Mouse (Mus musculus) limb, embryonic 14.5 days (tissue): ENCODE results near the gene Atl1. TPM values are rescaled to one million over a fixed set of nuclear protein-coding genes. Genes with fewer than 3 reads are reported as not detected.

Experiments used
- ATAC-seq: fragments of 200-750 bp; cut with Nextera tagmentation; 2 replicates; pipeline ENCODE4 v1.8.0; 2017; ENCODE audit warnings: low read depth, moderate number of reproducible peaks, moderate TSS enrichment; ENCODE audit not compliant: low FRiP score
- DNase-seq: peaks from one replicate; pipeline ENCODE4 v3.0.0-alpha.2; 2015; ENCODE audit warnings: low spot score
- H3K27ac ChIP-seq: fragments of 300-500 bp; sonication (generic); replicated peaks from 2 replicates; pipeline ENCODE4 v1.5.1; 2014; ENCODE audit warnings: low read depth, mild to moderate bottlenecking, low read length, moderate library complexity, mixed read lengths
- H3K27me3 ChIP-seq: fragments of 300-500 bp; sonication (generic); 2 replicates; pipeline ENCODE4 v1.6.1; 2014; ENCODE audit warnings: low read length, mixed read lengths; ENCODE audit not compliant: control insufficient read depth, insufficient read depth
- H3K36me3 ChIP-seq: fragments of 300-500 bp; sonication (generic); 2 replicates; pipeline ENCODE4 v1.6.1; 2014; ENCODE audit warnings: mild to moderate bottlenecking, low read length, moderate library complexity, mixed read lengths; ENCODE audit not compliant: control insufficient read depth, insufficient read depth
- H3K4me1 ChIP-seq: fragments of 300-500 bp; sonication (generic); 2 replicates; pipeline ENCODE4 v1.6.1; 2014; ENCODE audit warnings: antibody characterized with exemption, low read length, mixed read lengths; ENCODE audit not compliant: control insufficient read depth, insufficient read depth
- H3K4me2 ChIP-seq: fragments of 300-500 bp; sonication (generic); replicated peaks from 2 replicates; pipeline ENCODE4 v1.6.1; 2014; ENCODE audit warnings: low read depth, mild to moderate bottlenecking, low read length, moderate library complexity; ENCODE audit not compliant: severe bottlenecking
- H3K4me3 ChIP-seq: fragments of 300-500 bp; sonication (generic); replicated peaks from 2 replicates; pipeline ENCODE4 v1.5.1; 2014; ENCODE audit warnings: low read length
- H3K9ac ChIP-seq: fragments of 300-500 bp; sonication (generic); 2 replicates; pipeline ENCODE4 v1.6.1; 2014; ENCODE audit warnings: mild to moderate bottlenecking, low read depth, low read length, moderate library complexity; ENCODE audit not compliant: severe bottlenecking
- H3K9me3 ChIP-seq: fragments of 300-500 bp; sonication (generic); 2 replicates; pipeline ENCODE4 v1.6.1; 2016; ENCODE audit warnings: low read length; ENCODE audit not compliant: control insufficient read depth
- POLR2A ChIP-seq: fragments of 200-500 bp; IDR thresholded peaks from 2 replicates; pipeline ENCODE4 v1.8.0; 2012; ENCODE audit warnings: inconsistent platforms, mild to moderate bottlenecking, moderate library complexity, borderline replicate concordance; ENCODE audit not compliant: insufficient read depth, insufficient read length; ENCODE audit errors: extremely low read depth
- WGBS: fragments of 180-500 bp; shearing (Covaris S2); extraction: QIAGEN DNeasy Blood & Tissue Kit; methylation state at CpG from one replicate; pipeline ENCODE4 v1.1.7; 2014; 5-methylcytosine and 5-hydroxymethylcytosine counted together
- polyA plus RNA-seq, 2 experiments: library from polyadenylated mRNA; depleted of rRNA in 1 of 2; stranded (reverse) in 1 of 2; unstranded in 1 of 2; fragments of >200 nt; fragmentation: Nextera tagmentation in 1 of 2; extraction: Ambion mirVana in 1 of 2; gene quantifications; 2 replicates each; pipeline versions ENCODE4 v1.2.1 to v1.2.3; 2012 to 2014

The Atl1 gene
- polyA plus RNA-seq, 2 experiments: 5.8 to 6.4 TPM

DNA sequence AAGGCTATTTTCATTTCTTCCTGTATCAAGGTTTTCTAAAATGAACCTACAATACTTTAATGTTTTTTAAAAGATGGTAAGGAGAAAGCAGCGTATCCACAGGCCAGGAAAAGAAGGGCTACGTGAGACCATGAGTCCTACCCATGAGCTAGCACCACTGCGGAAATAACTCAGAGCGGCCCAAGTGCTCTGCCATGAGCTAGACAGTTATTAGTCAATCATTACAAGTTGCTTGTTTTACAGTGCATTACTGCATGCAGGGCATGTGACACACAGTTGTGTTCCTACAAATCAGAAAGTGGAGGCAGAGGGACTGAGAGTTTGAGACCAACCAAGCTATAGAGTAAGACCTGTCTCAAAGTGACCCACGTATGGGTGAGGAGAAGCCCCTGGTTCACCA is 8.4 kb upstream of the Atl1 start:
- Histone ChIP-seq H3K9ac (no peak overlapping the region), H3K27ac (no peak overlapping the region)
- no peak for ATAC-seq

DNA sequence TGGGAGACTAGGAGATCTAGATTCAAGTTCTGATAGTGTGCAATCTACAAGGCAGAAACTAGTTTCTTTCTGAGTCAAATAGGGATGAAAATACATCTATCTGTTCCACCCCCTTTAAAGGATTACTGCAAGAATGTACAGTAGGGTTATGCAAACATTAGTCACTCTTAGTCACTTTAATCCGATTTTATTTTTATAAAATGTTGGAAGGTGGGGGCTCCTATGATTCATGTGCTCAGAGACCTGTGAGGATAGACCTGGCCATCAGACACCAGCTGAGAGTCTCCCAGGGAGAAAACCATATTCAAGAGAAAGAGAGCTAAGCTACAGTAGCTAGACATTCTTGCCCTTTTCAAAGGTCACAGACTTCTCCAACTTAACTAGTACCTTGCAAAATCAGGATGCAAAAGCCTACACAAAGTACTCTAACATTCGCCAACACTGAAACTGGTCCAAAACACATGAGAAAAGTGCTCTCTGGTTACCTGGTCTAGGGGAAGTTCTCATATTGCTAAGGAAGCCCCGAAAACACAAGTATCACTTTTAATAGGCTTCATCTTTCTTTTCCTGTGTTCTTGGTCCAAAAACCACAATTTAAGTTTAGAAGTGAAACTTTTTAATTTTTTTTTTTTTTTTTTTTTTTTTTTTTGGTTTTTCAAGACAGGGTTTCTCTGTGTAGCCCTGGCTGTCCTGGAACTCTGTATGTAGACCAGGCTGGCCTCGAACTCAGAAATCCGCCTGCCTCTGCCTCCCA is 7.1 kb upstream of the Atl1 start:
- H3K9me3 ChIP-seq: no peaks in the 10 kb centered on the region
- ATAC-seq (no peak), DNase-seq (no peak)
- no peaks in the 10 kb centered on the region for H3K27me3 ChIP-seq
- H3K4me3 ChIP-seq: no peak overlapping the region
- peaks cover 28% of the 10 kb centered on the region for H3K4me1 ChIP-seq
- no peak overlapping the region for H3K27ac ChIP-seq
- H3K36me3 ChIP-seq: peaks cover 9% of the 10 kb centered on the region; the same call in 1 of the 2 replicates
- WGBS: 92% methylated on average over 5 of the region's 5 CpGs
- no peak overlapping the region for H3K4me2 ChIP-seq
- no peak for TF ChIP-seq POLR2A
- no peak overlapping the region for H3K9ac ChIP-seq

More for the DNA sequence above, 8.4 kb upstream of the Atl1 start:
- H3K4me2 ChIP-seq: no peak overlapping the region
- no peaks in the 10 kb centered on the region for H3K9me3 ChIP-seq
- DNase-seq: no peak
- TF ChIP-seq POLR2A: no peak
- peaks cover 24% of the 10 kb centered on the region for H3K4me1 ChIP-seq
- H3K4me3 ChIP-seq: no peak overlapping the region
- WGBS: 89% methylated on average over 5 of the region's 5 CpGs
- H3K27me3 ChIP-seq: no peaks in the 10 kb centered on the region
- 0 out of 2 replicates have a peak, but pooled peaks cover 4% of the 10 kb centered on the region for H3K36me3 ChIP-seq

DNA sequence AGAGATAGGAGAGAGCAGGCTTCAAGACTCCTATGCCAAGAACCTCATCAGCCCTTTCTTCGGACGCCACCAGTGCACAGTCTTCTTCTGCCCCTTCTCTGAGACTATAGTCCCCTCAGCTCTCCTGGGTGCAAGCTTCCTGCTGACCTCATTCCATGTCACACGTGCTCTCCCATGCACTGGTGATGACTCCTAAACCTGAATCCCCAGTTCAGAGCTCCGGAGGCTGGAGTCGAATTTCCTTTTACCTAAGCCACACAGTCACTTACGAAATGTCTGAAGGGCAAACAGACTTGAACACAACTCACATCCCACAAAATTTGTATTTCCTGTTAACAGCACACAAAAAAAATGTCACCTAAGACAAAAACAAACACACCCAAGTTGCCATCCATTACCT is 4.6 kb upstream of the Atl1 start:
- Histone ChIP-seq H3K27me3 (no peaks in the 10 kb centered on the region), H3K36me3 (peaks cover 9% of the 10 kb centered on the region; the same call in 1 of the 2 replicates), H3K4me1 (peaks cover 30% of the 10 kb centered on the region), H3K4me2 (no peak overlapping the region), H3K4me3 (no peak overlapping the region), H3K9ac (no peak overlapping the region), H3K9me3 (no peaks in the 10 kb centered on the region), H3K27ac (no peak overlapping the region)
- TF ChIP-seq POLR2A: no peak
- DNase-seq: no peak
- WGBS: 72% methylated on average over 6 of the region's 6 CpGs
- no peak for ATAC-seq

DNA sequence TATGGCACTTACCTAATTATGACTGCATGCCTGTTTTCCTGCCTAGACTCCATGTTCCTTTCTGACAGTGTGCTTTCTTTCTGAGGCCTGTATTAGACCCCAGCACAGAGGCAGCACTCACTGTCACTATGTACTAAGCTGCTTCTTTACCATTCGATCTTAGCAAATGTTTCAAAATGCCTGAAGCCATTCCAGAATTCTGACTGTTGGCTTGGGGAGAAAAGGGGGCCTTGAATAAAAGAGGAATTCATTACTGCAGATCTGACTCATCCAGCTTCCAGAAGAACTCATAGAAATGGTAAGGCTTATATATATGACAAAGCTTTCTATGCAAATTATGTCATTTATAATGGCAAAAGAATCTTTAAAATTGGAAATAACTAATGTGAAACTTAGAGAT is 4.1 kb upstream of the Atl1 start:
- 77% methylated on average over 1 of the region's 1 CpGs for WGBS
- Histone ChIP-seq H3K36me3 (peaks cover 9% of the 10 kb centered on the region; the same call in 1 of the 2 replicates), H3K27ac (no peak overlapping the region), H3K4me2 (no peak overlapping the region), H3K9me3 (no peaks in the 10 kb centered on the region), H3K4me1 (peaks cover 30% of the 10 kb centered on the region), H3K27me3 (no peaks in the 10 kb centered on the region), H3K4me3 (no peak overlapping the region), H3K9ac (no peak overlapping the region)
- TF ChIP-seq POLR2A: no peak
- DNase-seq (no peak), ATAC-seq (no peak)

DNA sequence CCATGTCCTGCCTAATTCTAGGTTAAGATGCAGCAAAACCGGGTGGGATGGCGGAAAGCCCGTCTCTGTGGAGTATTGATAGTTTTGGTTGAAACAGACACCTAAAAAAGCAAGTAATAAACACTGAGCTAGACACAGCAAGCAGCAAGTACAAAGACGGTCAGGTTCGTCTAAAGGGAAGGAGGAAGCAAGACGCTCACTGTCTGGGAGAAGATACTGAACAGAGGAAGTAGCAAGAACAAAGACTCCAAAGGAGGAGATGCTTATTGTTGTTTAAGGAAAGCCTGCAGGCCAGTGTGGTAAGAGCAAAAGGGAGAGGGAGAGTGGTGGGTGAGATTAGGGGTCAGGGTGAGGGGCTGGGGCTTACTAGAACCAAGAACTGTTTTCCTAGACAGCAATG is 2.4 kb upstream of the Atl1 start:
- peak overlapping the region; percentile 6 for H3K27ac ChIP-seq

More for the DNA sequence above, 2.4 kb upstream of the Atl1 start:
- WGBS: 52% methylated on average over 6 of the region's 6 CpGs
- H3K9me3 ChIP-seq: no peaks in the 10 kb centered on the region
- H3K9ac ChIP-seq: peak overlapping the region; percentile 34; the same call in 1 of the 2 replicates
- peaks cover 9% of the 10 kb centered on the region; the same call in 1 of the 2 replicates for H3K36me3 ChIP-seq
- DNase-seq: no peak
- no peak for TF ChIP-seq POLR2A
- H3K4me1 ChIP-seq: peaks cover 32% of the 10 kb centered on the region
- no peaks in the 10 kb centered on the region for H3K27me3 ChIP-seq
- no peak for ATAC-seq
- peak overlapping the region; percentile 95 for H3K4me3 ChIP-seq
- peak overlapping the region; percentile 84 for H3K4me2 ChIP-seq
